Mouse (Mus musculus): ENCODE measurements around the gene Tor4a. TPM values are rescaled to one million over a fixed set of nuclear protein-coding genes. Genes with fewer than 3 reads are reported as not detected.
A peak's percentile ranks its signal among the peaks of the same experiment; 100 is the strongest.

The Tor4a gene
- polyA plus RNA-seq, 1 experiment from 2014 or later = 7.5 TPM

DNA sequence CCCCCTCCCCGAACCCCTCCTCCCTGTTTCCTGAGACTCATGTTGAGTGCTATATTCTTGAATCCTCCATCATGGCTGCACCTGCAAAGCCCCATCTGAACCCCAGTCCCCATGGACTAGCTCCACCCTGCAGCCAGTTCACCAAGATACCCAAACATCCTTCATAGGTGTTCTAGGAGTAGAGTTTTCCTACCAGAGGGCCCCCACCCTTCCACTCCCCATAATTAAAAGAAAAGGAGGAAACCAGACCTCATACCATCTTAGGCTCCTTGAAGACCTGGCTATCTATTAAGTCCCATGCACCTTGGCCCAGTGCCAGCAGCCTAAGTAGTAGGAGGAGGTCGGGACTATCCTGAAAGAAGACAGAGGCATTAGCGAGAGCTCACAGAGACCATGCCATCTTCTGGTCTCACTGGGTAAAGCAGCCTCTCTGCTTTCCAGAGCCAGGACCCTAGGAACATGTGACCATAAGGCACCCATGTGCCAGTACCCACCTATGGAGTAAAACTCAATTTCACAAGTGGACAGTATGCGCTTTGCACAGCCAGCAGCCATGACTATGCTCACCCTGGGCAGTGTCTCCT is 7.0 kb upstream of the Tor4a start:
- Histone ChIP-seq H3K36me3 (ENCODE audit: insufficient read depth) (peaks cover 85% of the 10 kb centered on the region), H3K4me2 (no peak overlapping the region), H3K4me1 (ENCODE audit: insufficient read depth) (no peaks in the 10 kb centered on the region), H3K9ac (no peak overlapping the region), H3K27ac (ENCODE audit: low read depth) (no peak overlapping the region), H3K4me3 (ENCODE audit: low read depth, low read length) (no peak overlapping the region), H3K27me3 (ENCODE audit: insufficient read depth, low read length) (no peaks in the 10 kb centered on the region), H3K9me3 (ENCODE audit: low read depth, low read length) (no peaks in the 10 kb centered on the region)
- 59% methylated on average over 4 of the region's 4 CpGs for WGBS
- TF ChIP-seq CTCF (IDR thresholded peaks at IDR 0.05; ENCODE audit: low read depth) = peak; percentile 36; the same call in 1 of the 2 replicates
- DNase-seq (peak; percentile 45), ATAC-seq (ENCODE audit: insufficient read depth) (peak; percentile 47; the same call in 1 of the 2 replicates)

DNA sequence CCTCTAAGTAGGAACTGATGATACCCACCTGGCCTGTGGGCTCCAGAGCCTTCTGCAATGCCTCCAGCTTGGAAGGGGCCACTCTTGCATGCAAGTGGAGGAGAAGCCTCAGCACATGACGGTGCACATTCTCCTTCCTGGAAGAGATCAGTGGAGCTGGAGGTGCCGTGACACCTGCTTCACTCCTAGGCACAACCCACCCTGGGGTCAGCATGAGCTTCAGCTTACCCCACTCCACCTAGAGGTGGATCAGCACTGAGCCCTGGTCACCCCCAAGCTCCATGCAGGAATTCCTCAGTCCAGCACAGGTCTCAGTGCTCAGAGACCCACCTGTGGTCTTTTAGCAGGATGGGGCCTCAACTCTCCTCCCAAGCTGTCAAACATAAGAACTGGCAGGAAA is 3.9 kb upstream of the Tor4a start:
- ATAC-seq (ENCODE audit: insufficient read depth) (no peak), DNase-seq (no peak)
- H3K4me1 ChIP-seq (ENCODE audit: insufficient read depth) = peaks cover 4% of the 10 kb centered on the region; the same call in 1 of the 2 replicates
- H3K4me3 ChIP-seq (ENCODE audit: low read depth, low read length) = no peak overlapping the region
- no peaks in the 10 kb centered on the region for H3K9me3 ChIP-seq (ENCODE audit: low read depth, low read length)
- H3K27ac ChIP-seq (ENCODE audit: low read depth) = no peak overlapping the region
- H3K36me3 ChIP-seq (ENCODE audit: insufficient read depth) = peaks cover 77% of the 10 kb centered on the region
- 89% methylated on average over 2 of the region's 2 CpGs for WGBS
- peaks cover 9% of the 10 kb centered on the region for H3K27me3 ChIP-seq (ENCODE audit: insufficient read depth, low read length)
- no peak for TF ChIP-seq CTCF (IDR thresholded peaks at IDR 0.05; ENCODE audit: low read depth)
- H3K9ac ChIP-seq = no peak overlapping the region
- no peak overlapping the region for H3K4me2 ChIP-seq

DNA sequence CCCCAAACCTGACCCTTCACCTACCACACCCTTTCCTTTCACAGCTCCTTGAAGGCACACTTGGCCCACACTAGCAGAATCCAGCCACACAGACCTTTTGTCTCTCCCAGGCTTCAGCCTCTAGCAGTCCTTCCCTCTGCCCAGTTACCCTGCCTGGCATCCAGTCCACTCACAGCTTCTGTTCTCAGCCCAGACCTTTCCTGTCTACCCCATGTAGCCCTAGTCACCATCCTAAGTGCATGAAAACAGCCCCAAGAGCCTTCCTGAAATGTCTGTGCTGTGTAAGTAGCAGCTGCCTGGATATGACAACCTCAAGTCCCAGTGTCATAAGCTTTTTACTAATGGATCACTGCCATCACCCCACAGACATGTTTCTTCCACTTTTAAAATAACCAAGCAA is 1.3 kb upstream of the Tor4a start:
- H3K4me2 ChIP-seq = no peak overlapping the region
- H3K4me3 ChIP-seq (ENCODE audit: low read depth, low read length) = no peak overlapping the region
- no peaks in the 10 kb centered on the region for H3K9me3 ChIP-seq (ENCODE audit: low read depth, low read length)
- H3K4me1 ChIP-seq (ENCODE audit: insufficient read depth) = peaks cover 8% of the 10 kb centered on the region
- no peak overlapping the region for H3K27ac ChIP-seq (ENCODE audit: low read depth)
- no peak overlapping the region for H3K9ac ChIP-seq
- peaks cover 17% of the 10 kb centered on the region for H3K27me3 ChIP-seq (ENCODE audit: insufficient read depth, low read length)
- ATAC-seq (ENCODE audit: insufficient read depth) = no peak
- peaks cover 53% of the 10 kb centered on the region for H3K36me3 ChIP-seq (ENCODE audit: insufficient read depth)
- no peak for TF ChIP-seq CTCF (IDR thresholded peaks at IDR 0.05; ENCODE audit: low read depth)
- no peak for DNase-seq

DNA sequence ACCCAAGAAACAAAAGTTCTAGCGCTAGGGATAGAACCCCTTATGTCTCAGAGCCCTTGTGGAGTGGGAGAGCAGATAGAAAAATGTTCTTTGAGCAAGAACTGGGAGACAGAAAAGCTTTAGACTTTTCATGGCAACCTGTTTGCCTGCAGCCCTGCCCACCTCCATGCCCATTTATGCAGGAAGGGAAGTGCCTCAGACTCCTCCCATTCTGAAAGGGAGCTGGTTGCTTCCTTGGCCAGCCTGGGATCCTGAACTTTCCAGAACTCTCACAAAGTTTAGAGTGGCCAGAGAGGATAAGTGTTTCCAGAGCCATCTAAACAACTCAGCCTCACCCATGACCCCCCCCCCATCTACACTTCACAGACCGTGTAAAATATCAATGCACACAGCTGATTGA is 505 bp upstream of the Tor4a start:
- Histone ChIP-seq H3K27ac (ENCODE audit: low read depth) (peak overlapping the region; percentile 54; the same call in 1 of the 2 replicates), H3K4me1 (ENCODE audit: insufficient read depth) (peaks cover 8% of the 10 kb centered on the region), H3K9ac (no peak overlapping the region), H3K4me2 (peak overlapping the region; percentile 63), H3K9me3 (ENCODE audit: low read depth, low read length) (no peaks in the 10 kb centered on the region), H3K27me3 (ENCODE audit: insufficient read depth, low read length) (peaks cover 17% of the 10 kb centered on the region), H3K4me3 (ENCODE audit: low read depth, low read length) (no peak overlapping the region), H3K36me3 (ENCODE audit: insufficient read depth) (peaks cover 45% of the 10 kb centered on the region)
- TF ChIP-seq CTCF (IDR thresholded peaks at IDR 0.05; ENCODE audit: low read depth) = no peak
- ATAC-seq (ENCODE audit: insufficient read depth) (no peak), DNase-seq (no peak)
- WGBS = 16% methylated on average over 2 of the region's 2 CpGs

DNA sequence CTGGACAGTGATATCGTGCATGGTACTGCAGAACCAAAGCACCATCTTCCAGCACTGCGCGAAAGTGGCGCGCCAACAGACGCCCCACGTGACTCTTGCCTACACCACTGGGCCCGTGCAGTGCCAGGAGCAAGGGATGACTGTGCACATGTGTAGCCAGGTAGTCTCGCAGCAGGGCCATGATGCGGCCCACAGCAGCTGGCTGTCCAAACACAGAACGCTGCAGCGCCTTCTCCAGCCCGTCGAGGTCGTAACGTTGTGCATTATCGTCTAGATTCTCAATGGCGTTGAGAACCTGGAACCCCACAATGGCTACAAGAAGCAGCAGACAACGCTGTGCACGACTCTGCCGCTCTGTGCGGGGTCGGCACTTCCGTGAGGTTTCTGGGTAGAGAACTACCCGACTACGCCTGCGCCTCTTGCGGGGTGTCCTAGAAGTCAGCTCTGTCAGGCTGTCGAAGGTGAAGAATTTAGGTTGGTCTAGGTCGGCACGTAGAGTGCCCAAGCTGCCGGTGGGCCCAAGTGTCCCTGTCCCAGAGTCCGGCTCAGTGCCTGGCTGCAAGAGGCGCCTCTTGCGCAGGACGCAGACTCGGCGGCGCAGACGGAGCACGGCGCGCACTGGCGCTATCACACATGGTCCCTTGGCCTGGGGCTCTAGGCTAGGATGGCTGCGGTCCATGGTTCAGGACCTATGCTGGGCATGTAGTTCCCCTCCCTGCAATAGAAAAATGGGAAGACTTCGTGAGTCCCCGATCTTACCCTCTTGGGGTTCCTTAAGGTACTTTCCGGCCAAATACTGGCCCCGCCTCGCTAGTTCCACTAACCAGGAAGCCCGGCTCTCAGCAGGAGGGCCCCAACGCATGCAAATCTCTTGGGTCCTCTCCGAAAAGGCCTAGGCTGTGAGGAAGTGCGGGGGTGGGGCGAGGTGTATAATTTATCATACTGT is 1.2 kb downstream of the Tor4a start:
- Histone ChIP-seq H3K36me3 (ENCODE audit: insufficient read depth) (peaks cover 28% of the 10 kb centered on the region), H3K27ac (ENCODE audit: low read depth) (peak overlapping the region; percentile 54; the same call in 1 of the 2 replicates), H3K4me3 (ENCODE audit: low read depth, low read length) (peak overlapping the region; percentile 34), H3K9me3 (ENCODE audit: low read depth, low read length) (no peaks in the 10 kb centered on the region), H3K9ac (peak overlapping the region; percentile 40; the same call in 1 of the 2 replicates), H3K4me1 (ENCODE audit: insufficient read depth) (peaks cover 8% of the 10 kb centered on the region), H3K27me3 (ENCODE audit: insufficient read depth, low read length) (peaks cover 17% of the 10 kb centered on the region), H3K4me2 (peak overlapping the region; percentile 63)
- DNase-seq = peak; percentile 61
- peak; percentile 23 for ATAC-seq (ENCODE audit: insufficient read depth)
- 14% methylated on average over 55 of the region's 55 CpGs for WGBS
- TF ChIP-seq CTCF (IDR thresholded peaks at IDR 0.05; ENCODE audit: low read depth) = no peak

DNA sequence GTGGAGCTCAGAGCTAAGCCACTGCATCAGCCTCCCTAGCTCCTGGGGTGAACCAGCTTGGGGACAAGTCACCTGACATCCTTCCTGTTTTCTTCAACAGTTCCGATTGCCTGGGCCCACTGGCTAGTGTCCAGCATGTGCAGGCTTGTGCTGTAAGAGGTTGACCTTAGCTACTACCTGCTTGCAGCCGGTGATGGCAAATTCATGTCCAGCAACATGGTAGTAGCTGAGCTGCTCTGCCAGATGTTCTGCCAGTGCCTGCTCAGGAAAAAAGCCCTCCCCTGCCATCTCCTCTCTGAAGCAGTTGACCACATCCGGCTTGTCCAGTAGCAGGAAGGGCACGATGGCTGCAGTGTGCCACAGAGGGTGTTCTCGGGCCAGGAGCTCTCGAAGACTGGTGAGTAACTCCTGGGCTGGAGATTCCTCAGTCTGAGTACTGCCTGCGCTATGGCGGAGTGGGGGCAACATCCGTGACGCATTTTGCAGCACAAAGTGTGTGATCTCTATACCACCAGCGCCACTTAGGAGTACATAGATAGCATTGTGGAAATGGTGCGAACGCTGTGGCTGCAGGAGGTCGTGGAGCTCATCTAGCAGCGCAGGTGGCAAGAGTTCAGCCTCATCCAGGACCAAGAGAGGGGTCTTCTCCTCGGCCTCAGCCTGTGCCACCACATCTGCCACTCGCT is 2.1 kb downstream of the Tor4a start:
- no peak for TF ChIP-seq CTCF (IDR thresholded peaks at IDR 0.05; ENCODE audit: low read depth)
- peaks cover 17% of the 10 kb centered on the region for H3K27me3 ChIP-seq (ENCODE audit: insufficient read depth, low read length)
- WGBS = 79% methylated on average over 17 of the region's 17 CpGs
- H3K9ac ChIP-seq = no peak overlapping the region
- H3K4me2 ChIP-seq = peak overlapping the region; percentile 63
- H3K4me3 ChIP-seq (ENCODE audit: low read depth, low read length) = peak overlapping the region; percentile 34; the same call in 1 of the 2 replicates
- no peak for ATAC-seq (ENCODE audit: insufficient read depth)
- DNase-seq = no peak
- H3K9me3 ChIP-seq (ENCODE audit: low read depth, low read length) = no peaks in the 10 kb centered on the region
- no peak overlapping the region for H3K27ac ChIP-seq (ENCODE audit: low read depth)
- peaks cover 20% of the 10 kb centered on the region for H3K36me3 ChIP-seq (ENCODE audit: insufficient read depth)
- peaks cover 8% of the 10 kb centered on the region for H3K4me1 ChIP-seq (ENCODE audit: insufficient read depth)

Data from lung, embryonic 14.5 days (tissue).